Mouse (Mus musculus): ENCODE measurements around the gene Snrnp25. TPM values are rescaled to one million over a fixed set of nuclear protein-coding genes. Genes with fewer than 3 reads are reported as not detected.
A peak's percentile ranks its signal among the peaks of the same experiment; 100 is the strongest.

Snrnp25 gene
- total and polyA plus RNA-seq, 3 experiments, result 130 to 158 TPM; not detected in 1

- peak overlapping the region; percentile 2 to 17; a peak in 1 of 4 replicates for H3K4me3 ChIP-seq (ENCODE audit: control insufficient read depth in 1 of 2, insufficient read depth in 1 of 2, low read depth in 2 of 2, low read length in 2 of 2)
- peaks cover 11% of the 10 kb centered on the region for H3K79me2 ChIP-seq (ENCODE audit: control insufficient read depth, insufficient read depth, low read length, poor library complexity)
- peak overlapping the region; percentile 55 for H3K9ac ChIP-seq (ENCODE audit: control insufficient read depth, low read depth, low read length, poor library complexity, severe bottlenecking)
- peak overlapping the region; percentile 52 for H3K27ac ChIP-seq (ENCODE audit: control insufficient read depth, low read depth, low read length)
- no peak for TF ChIP-seq E2F4 (IDR thresholded peaks at IDR 0.05; ENCODE audit: borderline replicate concordance, low read depth, low read length)
- TF ChIP-seq ELF1 (IDR thresholded peaks at IDR 0.05; ENCODE audit: low read depth, low read length), result 0 out of 2 replicates have a peak, but pooled peaks have one; percentile 4
- DNase-seq (ENCODE audit: low read depth, low spot score), result peak; percentile 70
- H3K9me3 ChIP-seq (replicated peaks; ENCODE audit: insufficient read depth, low read length), result no peaks in the 10 kb centered on the region
- H3K36me3 ChIP-seq (ENCODE audit: control insufficient read depth in 1 of 2, insufficient read depth in 2 of 2, low read length in 2 of 2), result peaks cover 0 to 13% of the 10 kb centered on the region in 2 experiments; a peak in 2 of 4 replicates
- H3K27me3 ChIP-seq (ENCODE audit: control insufficient read depth in 1 of 2, insufficient read depth in 2 of 2, low read length in 2 of 2), result peaks cover 10 to 14% of the 10 kb centered on the region in 2 experiments
- peaks cover 9 to 30% of the 10 kb centered on the region in 2 experiments for H3K4me1 ChIP-seq (ENCODE audit: control insufficient read depth in 1 of 2, insufficient read depth in 2 of 2, low read length in 2 of 2)
These were observed 20.2 kb downstream of the Snrnp25 start for GRCm38 (mm10) chr11:32225222-32226104.

GRCm38 (mm10) chr11:32226124-32226871 lies 21.1 kb downstream of the Snrnp25 start, which contains the start of gene Mpg:
TSS of gene Mpg (plus strand) at chr11:32226505.
- Histone ChIP-seq H3K9ac (ENCODE audit: control insufficient read depth, low read depth, low read length, poor library complexity, severe bottlenecking) (peak within 1 kb of the TSS; percentile 89), H3K79me2 (ENCODE audit: control insufficient read depth, insufficient read depth, low read length, poor library complexity) (peaks cover 11% of the 10 kb centered on the region), H3K27me3 (ENCODE audit: control insufficient read depth in 1 of 2, insufficient read depth in 2 of 2, low read length in 2 of 2) (peaks cover 8 to 11% of the 10 kb centered on the region in 2 experiments), H3K4me1 (ENCODE audit: control insufficient read depth in 1 of 2, insufficient read depth in 2 of 2, low read length in 2 of 2) (peaks cover 13 to 38% of the 10 kb centered on the region in 2 experiments), H3K9me3 (replicated peaks; ENCODE audit: insufficient read depth, low read length) (no peaks in the 10 kb centered on the region), H3K36me3 (ENCODE audit: control insufficient read depth in 1 of 2, insufficient read depth in 2 of 2, low read length in 2 of 2) (peaks cover 0 to 18% of the 10 kb centered on the region in 2 experiments; a peak in 2 of 4 replicates), H3K4me3 (ENCODE audit: control insufficient read depth in 1 of 2, insufficient read depth in 1 of 2, low read depth in 2 of 2, low read length in 2 of 2) (peak within 1 kb of the TSS; percentile 59 to 79), H3K27ac (ENCODE audit: control insufficient read depth, low read depth, low read length) (peak within 1 kb of the TSS; percentile 52)
- DNase-seq (ENCODE audit: low read depth, low spot score), result peak; percentile 95
- TF ChIP-seq SMC3 (IDR thresholded peaks at IDR 0.05; ENCODE audit: low read depth, low read length) (no peak), ZMIZ1 (IDR thresholded peaks at IDR 0.05; ENCODE audit: low read depth, low read length) (peak; percentile 98), BHLHE40 (IDR thresholded peaks at IDR 0.05; ENCODE audit: borderline replicate concordance, low read depth, low read length) (no peak), JUND (IDR thresholded peaks at IDR 0.05; ENCODE audit: low read depth, low read length) (no peak), TAL1 (IDR thresholded peaks at IDR 0.05; ENCODE audit: low read length) (no peak), RCOR1 (IDR thresholded peaks at IDR 0.05; ENCODE audit: low read depth, low read length) (0 out of 2 replicates have a peak, but pooled peaks have one; percentile 7), CHD1 (IDR thresholded peaks at IDR 0.05; ENCODE audit: low read depth, low read length) (no peak), MAX (IDR thresholded peaks at IDR 0.05; ENCODE audit: low read length) (no peak), MXI1 (IDR thresholded peaks at IDR 0.05; ENCODE audit: low read depth, low read length) (peak; percentile 81), CHD2 (IDR thresholded peaks at IDR 0.05; ENCODE audit: low read length) (no peak), EP300 (IDR thresholded peaks at IDR 0.05; ENCODE audit: low read depth in 1 of 2, low read length in 2 of 2) (no peak), GATA1 (IDR thresholded peaks at IDR 0.05; ENCODE audit: low read depth, low read length) (no peak), ELF1 (IDR thresholded peaks at IDR 0.05; ENCODE audit: low read depth, low read length) (peak; percentile 92), USF2 (IDR thresholded peaks at IDR 0.05; ENCODE audit: borderline replicate concordance in 1 of 2, insufficient read depth in 1 of 2, low read depth in 1 of 2, low read length in 2 of 2) (no peak), USF1 (IDR thresholded peaks at IDR 0.05; ENCODE audit: low read depth, low read length) (no peak), KAT2A (conservative IDR thresholded peaks at IDR 0.05; ENCODE audit: low read depth, low read length) (no peak), TCF12 (IDR thresholded peaks at IDR 0.05; ENCODE audit: low read depth, low read length) (peak; percentile 75), MAFK (IDR thresholded peaks at IDR 0.05; ENCODE audit: borderline replicate concordance, low read depth, low read length) (no peak), POLR2A (IDR thresholded peaks at IDR 0.05; ENCODE audit: control insufficient read depth in 1 of 2, insufficient read depth in 1 of 2, low read depth in 1 of 2, low read length in 2 of 2, poor library complexity in 1 of 2) (peak; percentile 99 to 100), POLR2AphosphoS5 (IDR thresholded peaks at IDR 0.05; ENCODE audit: borderline replicate concordance, low read depth, low read length) (no peak), HCFC1 (IDR thresholded peaks at IDR 0.05; ENCODE audit: low read depth, low read length) (peak; percentile 78), TBP (IDR thresholded peaks at IDR 0.05; ENCODE audit: low read depth, low read length) (peak; percentile 43; the same call in 1 of the 2 replicates), POLR2AphosphoS2 (IDR thresholded peaks at IDR 0.05; ENCODE audit: low read length) (peak; percentile 98), MEF2A (IDR thresholded peaks at IDR 0.05; ENCODE audit: extremely low read depth, insufficient replicate concordance, low read depth, low read length, poor library complexity, severe bottlenecking) (no peak), ZKSCAN1 (IDR thresholded peaks at IDR 0.05; ENCODE audit: low read depth, low read length) (no peak), UBTF (IDR thresholded peaks at IDR 0.05; ENCODE audit: borderline replicate concordance, insufficient read depth, low read depth, low read length) (no peak)
